Mouse (Mus musculus) heart, embryonic 11.5 days (tissue): Measurements from ENCODE around the gene Gpr62. TPM values are rescaled to one million over a fixed set of nuclear protein-coding genes. Genes with fewer than 3 reads are reported as not detected.
A peak's percentile ranks its signal among the peaks of the same experiment; 100 is the strongest.

Experiments
- ATAC-seq: fragments of 200-750 bp; cut with Nextera tagmentation; replicated peaks from 2 replicates; pipeline ENCODE4 v1.8.0; 2017; ENCODE audit warnings: moderate library complexity; ENCODE audit not compliant: insufficient number of reproducible peaks, low FRiP score, low TSS enrichment
- H3K27ac ChIP-seq: fragments of 300-500 bp; sonication (generic); 2 replicates; pipeline ENCODE4 v1.5.1; 2014; ENCODE audit warnings: mild to moderate bottlenecking, low read depth, low read length
- H3K27me3 ChIP-seq: fragments of 300-500 bp; sonication (generic); 2 replicates; pipeline ENCODE4 v1.6.1; 2014; ENCODE audit warnings: mild to moderate bottlenecking, low read length, mixed read lengths; ENCODE audit not compliant: control insufficient read depth, insufficient read depth
- H3K36me3 ChIP-seq: fragments of 300-500 bp; sonication (generic); 2 replicates; pipeline ENCODE4 v1.6.1; 2014; ENCODE audit warnings: mild to moderate bottlenecking, low read length, moderate library complexity, mixed read lengths; ENCODE audit not compliant: control insufficient read depth, insufficient read depth
- H3K4me1 ChIP-seq: fragments of 300-500 bp; sonication (generic); 2 replicates; pipeline ENCODE4 v1.6.1; 2014; ENCODE audit warnings: low read length; ENCODE audit not compliant: control insufficient read depth, insufficient read depth
- H3K4me2 ChIP-seq: fragments of 300-500 bp; sonication (generic); 2 replicates; pipeline ENCODE4 v1.6.1; 2014; ENCODE audit warnings: mild to moderate bottlenecking, moderate library complexity
- H3K4me3 ChIP-seq: fragments of 300-500 bp; sonication (generic); 2 replicates; pipeline ENCODE4 v1.5.1; 2014; ENCODE audit warnings: low read depth, low read length
- H3K9ac ChIP-seq: fragments of 300-500 bp; sonication (generic); 2 replicates; pipeline ENCODE4 v1.6.1; 2014; ENCODE audit warnings: mild to moderate bottlenecking, low read depth, low read length, moderate library complexity
- H3K9me3 ChIP-seq: fragments of 300-500 bp; sonication (generic); replicated peaks from 2 replicates; pipeline ENCODE4 v1.6.1; 2016; ENCODE audit warnings: low read length; ENCODE audit not compliant: control insufficient read depth
- WGBS: fragments of 180-500 bp; shearing (Covaris S2); extraction: QIAGEN DNeasy Blood & Tissue Kit; methylation state at CpG from one replicate; pipeline ENCODE4 v1.1.7; 2014; ENCODE audit not compliant: insufficient replicate concordance; 5-methylcytosine and 5-hydroxymethylcytosine counted together
- polyA plus RNA-seq: library from polyadenylated mRNA; unstranded; fragments of >200 nt; fragmentation: Nextera tagmentation; extraction: Ambion mirVana; gene quantifications from 2 replicates; pipeline ENCODE4 v1.2.1, GENCODE M21; 2014

The Gpr62 gene
- polyA plus RNA-seq = 0.25 and 0.46 TPM in 2 replicates

GRCm38 (mm10) chr9:106465571-106466200 is at the start of gene Gpr62:
Gene Gpr62, minus strand, starts transcription at chr9:106465938.
- H3K9ac ChIP-seq = peak within 1 kb of the TSS; percentile 73
- peak within 1 kb of the TSS; percentile 57 for H3K4me3 ChIP-seq
- ATAC-seq = no peak
- whole genome bisulfite sequencing = 35% methylated on average over 26 of the region's 26 CpGs
- H3K9me3 ChIP-seq = no peaks in the 10 kb centered on the region
- peaks cover 4% of the 10 kb centered on the region for H3K36me3 ChIP-seq
- H3K27me3 ChIP-seq = peaks cover 11% of the 10 kb centered on the region
- H3K4me2 ChIP-seq = peak within 1 kb of the TSS; percentile 94
- peaks cover 12% of the 10 kb centered on the region for H3K4me1 ChIP-seq
- H3K27ac ChIP-seq = 0 out of 2 replicates have a peak within 1 kb of the TSS, but pooled peaks have one; percentile 10

DNA sequence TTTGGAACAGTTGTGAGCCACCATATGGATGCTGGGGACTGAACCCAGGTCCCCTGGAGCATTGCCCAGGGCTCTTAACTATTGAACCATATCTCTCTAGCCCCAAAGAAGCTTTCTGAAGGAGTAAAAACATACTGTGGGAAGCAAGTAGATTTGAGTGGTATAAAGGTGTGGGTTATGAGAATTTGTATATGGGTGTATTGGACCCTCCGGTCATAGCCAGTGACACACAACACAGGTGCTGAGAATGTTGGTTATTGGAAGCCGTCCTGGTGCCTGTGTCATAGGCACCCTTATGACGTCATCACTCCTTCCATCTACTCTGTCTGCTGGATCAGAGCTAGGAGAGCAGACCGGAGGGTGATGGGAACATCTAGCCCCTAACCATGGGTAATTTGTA is 48.5 kb upstream of the Gpr62 start, which contains the start of gene Iqcf5:
TSS of gene Iqcf5 (plus strand) at position 301 of the 400 bp plus-strand sequence.
- Histone ChIP-seq H3K9ac (no peak within 1 kb of the TSS), H3K36me3 (no peaks in the 10 kb centered on the region), H3K9me3 (no peaks in the 10 kb centered on the region), H3K4me3 (no peak within 1 kb of the TSS), H3K27ac (no peak within 1 kb of the TSS), H3K4me1 (peaks cover 8% of the 10 kb centered on the region), H3K27me3 (peaks cover 3% of the 10 kb centered on the region; the same call in 1 of the 2 replicates), H3K4me2 (no peak within 1 kb of the TSS)
- WGBS = 82% methylated on average over 4 of the region's 4 CpGs
- no peak for ATAC-seq

GRCm38 (mm10) chr9:106513566-106513965 is 47.8 kb upstream of the Gpr62 start:
- no peaks in the 10 kb centered on the region for H3K9me3 ChIP-seq
- H3K4me2 ChIP-seq = no peak overlapping the region
- WGBS = 68% methylated on average over 6 of the region's 6 CpGs
- peaks cover 8% of the 10 kb centered on the region for H3K4me1 ChIP-seq
- no peaks in the 10 kb centered on the region for H3K36me3 ChIP-seq
- ATAC-seq = no peak
- H3K4me3 ChIP-seq = no peak overlapping the region
- peaks cover 3% of the 10 kb centered on the region; the same call in 1 of the 2 replicates for H3K27me3 ChIP-seq
- no peak overlapping the region for H3K27ac ChIP-seq
- H3K9ac ChIP-seq = no peak overlapping the region

GRCm38 (mm10) chr9:106512729-106513450 is 47.2 kb upstream of the Gpr62 start:
- peaks cover 8% of the 10 kb centered on the region for H3K4me1 ChIP-seq
- H3K4me2 ChIP-seq = no peak overlapping the region
- no peaks in the 10 kb centered on the region for H3K9me3 ChIP-seq
- no peak for ATAC-seq
- H3K36me3 ChIP-seq = no peaks in the 10 kb centered on the region
- 41% methylated on average over 13 of the region's 13 CpGs for whole genome bisulfite sequencing
- no peak overlapping the region for H3K27ac ChIP-seq
- no peak overlapping the region for H3K4me3 ChIP-seq
- H3K27me3 ChIP-seq = peaks cover 3% of the 10 kb centered on the region; the same call in 1 of the 2 replicates
- no peak overlapping the region for H3K9ac ChIP-seq

- H3K4me2 ChIP-seq = no peak overlapping the region
Observed at GRCm38 (mm10) chr9:106509356-106509755, 43.6 kb upstream of the Gpr62 start.

GRCm38 (mm10) chr9:106504246-106504645 is 38.5 kb upstream of the Gpr62 start:
- peaks cover 5% of the 10 kb centered on the region for H3K27me3 ChIP-seq
- no peaks in the 10 kb centered on the region for H3K4me1 ChIP-seq
- H3K9ac ChIP-seq = no peak overlapping the region
- H3K4me3 ChIP-seq = no peak overlapping the region
- no peak overlapping the region for H3K4me2 ChIP-seq
- no peaks in the 10 kb centered on the region for H3K9me3 ChIP-seq
- 68% methylated on average over 6 of the region's 6 CpGs for WGBS
- H3K27ac ChIP-seq = no peak overlapping the region
- no peaks in the 10 kb centered on the region for H3K36me3 ChIP-seq
- no peak for ATAC-seq

More at GRCm38 (mm10) chr9:106509356-106509755, 43.6 kb upstream of the Gpr62 start:
- no peak overlapping the region for H3K4me3 ChIP-seq
- H3K27ac ChIP-seq = no peak overlapping the region
- H3K27me3 ChIP-seq = peaks cover 5% of the 10 kb centered on the region; the same call in 1 of the 2 replicates
- no peak overlapping the region for H3K9ac ChIP-seq
- no peaks in the 10 kb centered on the region for H3K36me3 ChIP-seq
- 86% methylated on average over 10 of the region's 10 CpGs for WGBS
- no peaks in the 10 kb centered on the region for H3K9me3 ChIP-seq
- peaks cover 8% of the 10 kb centered on the region for H3K4me1 ChIP-seq
- ATAC-seq = no peak

DNA sequence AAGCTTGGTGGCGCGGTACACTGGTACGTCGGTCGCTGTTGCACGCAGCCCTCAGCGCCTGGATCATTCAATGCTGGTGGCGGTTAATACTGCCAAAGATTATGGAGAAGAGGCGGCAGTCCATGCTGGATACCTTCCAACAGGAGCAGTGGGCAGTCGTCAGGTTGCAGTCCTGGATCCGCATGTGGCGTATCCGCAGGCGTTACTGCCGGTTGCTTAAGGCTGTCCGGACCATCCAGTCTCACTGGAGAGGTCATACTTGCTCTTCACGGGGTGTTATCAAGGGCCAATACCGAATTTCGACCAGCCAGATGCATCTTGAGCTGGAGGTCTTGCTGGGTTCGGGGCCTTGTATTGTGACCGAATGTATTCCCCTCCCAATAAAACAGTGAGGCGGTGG is 36.1 kb upstream of the Gpr62 start:
- Histone ChIP-seq H3K4me3 (no peak overlapping the region), H3K9me3 (no peaks in the 10 kb centered on the region), H3K4me1 (no peaks in the 10 kb centered on the region), H3K27ac (no peak overlapping the region), H3K36me3 (no peaks in the 10 kb centered on the region), H3K9ac (no peak overlapping the region), H3K4me2 (no peak overlapping the region), H3K27me3 (peaks cover 5% of the 10 kb centered on the region)
- no peak for ATAC-seq
- 84% methylated on average over 22 of the region's 22 CpGs for WGBS

- Histone ChIP-seq H3K4me3 (no peak within 1 kb of the TSS), H3K9me3 (no peaks in the 10 kb centered on the region), H3K4me2 (no peak within 1 kb of the TSS), H3K27me3 (peaks cover 3% of the 10 kb centered on the region; the same call in 1 of the 2 replicates), H3K4me1 (no peaks in the 10 kb centered on the region), H3K9ac (no peak within 1 kb of the TSS), H3K36me3 (no peaks in the 10 kb centered on the region), H3K27ac (no peak within 1 kb of the TSS)
- WGBS = 82% methylated on average over 6 of the region's 6 CpGs
- ATAC-seq = no peak
Observed at GRCm38 (mm10) chr9:106499667-106500066, 33.9 kb upstream of the Gpr62 start, which contains the start of gene Iqcf1. Gene Iqcf1, plus strand, starts transcription at chr9:106499967.
